Mouse (Mus musculus): Measurements from ENCODE around the gene Krtap4-7. TPM values are rescaled to one million over a fixed set of nuclear protein-coding genes. Genes with fewer than 3 reads are reported as not detected.
"Not testable (repeated sequence)": the region's sequence is repeated elsewhere in the genome, so short reads cannot be mapped to it uniquely, and the experiment has no call there.

Gene Krtap4-7
- polyA plus RNA-seq (2015; fragmentation: Nextera tagmentation; extraction: Ambion mirVana) = not detected in 2 replicates

GRCm38 (mm10) chr11:99643635-99644139 is at the start of gene Krtap4-7:
TSS of gene Krtap4-7 (minus strand) at chr11:99644089.
- not testable (repeated sequence) for H3K4me3 ChIP-seq (ENCODE audit: low read depth, low read length); H3K27ac ChIP-seq (ENCODE audit: low read length); H3K9ac ChIP-seq (replicated peaks; ENCODE audit: low read depth); H3K4me1 ChIP-seq (ENCODE audit: insufficient read depth, low read depth, low read length); H3K36me3 ChIP-seq (ENCODE audit: insufficient read depth, low read length); DNase-seq (ENCODE audit: low spot score); H3K27me3 ChIP-seq (replicated peaks; ENCODE audit: insufficient read depth, low read length); H3K4me2 ChIP-seq (replicated peaks; ENCODE audit: low read depth, low read length); ATAC-seq; H3K9me3 ChIP-seq (ENCODE audit: low read length)
- 70% methylated on average over 9 of the region's 9 CpGs for WGBS

GRCm38 (mm10) chr11:99690463-99690862 is 46.6 kb upstream of the Krtap4-7 start, which contains the start of gene Gm14190:
TSS of gene Gm14190 (minus strand) at chr11:99690740.
- DNase-seq (ENCODE audit: low spot score) = no peak
- Histone ChIP-seq H3K27me3 (replicated peaks; ENCODE audit: insufficient read depth, low read length) (no peaks in the 10 kb centered on the region), H3K36me3 (ENCODE audit: insufficient read depth, low read length) (no peaks in the 10 kb centered on the region), H3K4me2 (replicated peaks; ENCODE audit: low read depth, low read length) (no peak within 1 kb of the TSS), H3K9ac (replicated peaks; ENCODE audit: low read depth) (no peak within 1 kb of the TSS), H3K27ac (ENCODE audit: low read length) (no peak within 1 kb of the TSS), H3K9me3 (ENCODE audit: low read length) (no peaks in the 10 kb centered on the region), H3K4me1 (ENCODE audit: insufficient read depth, low read depth, low read length) (no peaks in the 10 kb centered on the region), H3K4me3 (ENCODE audit: low read depth, low read length) (no peak within 1 kb of the TSS)
- WGBS = 90% methylated on average over 1 of the region's 1 CpGs
- no peak for TF ChIP-seq EP300 (IDR thresholded peaks at IDR 0.05)
- TF ChIP-seq CTCF (IDR thresholded peaks at IDR 0.05) = no peak
- ATAC-seq = no peak

- DNase-seq (ENCODE audit: low spot score); H3K4me3 ChIP-seq (ENCODE audit: low read depth, low read length); H3K27ac ChIP-seq (ENCODE audit: low read length); H3K9me3 ChIP-seq (ENCODE audit: low read length); H3K36me3 ChIP-seq (ENCODE audit: insufficient read depth, low read length); H3K4me2 ChIP-seq (replicated peaks; ENCODE audit: low read depth, low read length); H3K27me3 ChIP-seq (replicated peaks; ENCODE audit: insufficient read depth, low read length); H3K9ac ChIP-seq (replicated peaks; ENCODE audit: low read depth); H3K4me1 ChIP-seq (ENCODE audit: insufficient read depth, low read depth, low read length); ATAC-seq: not testable (repeated sequence)
- WGBS = 42% methylated on average over 1 of the region's 1 CpGs
Observed at GRCm38 (mm10) chr11:99685235-99685634, 41.3 kb upstream of the Krtap4-7 start.

- Histone ChIP-seq H3K9ac (replicated peaks; ENCODE audit: low read depth) (no peak overlapping the region), H3K9me3 (ENCODE audit: low read length) (no peaks in the 10 kb centered on the region), H3K4me1 (ENCODE audit: insufficient read depth, low read depth, low read length) (no peaks in the 10 kb centered on the region), H3K27ac (ENCODE audit: low read length) (no peak overlapping the region), H3K4me2 (replicated peaks; ENCODE audit: low read depth, low read length) (no peak overlapping the region), H3K27me3 (replicated peaks; ENCODE audit: insufficient read depth, low read length) (no peaks in the 10 kb centered on the region), H3K36me3 (ENCODE audit: insufficient read depth, low read length) (no peaks in the 10 kb centered on the region), H3K4me3 (ENCODE audit: low read depth, low read length) (no peak overlapping the region)
- 83% methylated on average over 2 of the region's 2 CpGs for WGBS
- ATAC-seq = no peak
- DNase-seq (ENCODE audit: low spot score) = no peak
- TF ChIP-seq CTCF (IDR thresholded peaks at IDR 0.05) = no peak
- TF ChIP-seq EP300 (IDR thresholded peaks at IDR 0.05) = no peak
Observed at GRCm38 (mm10) chr11:99683481-99683880, 39.6 kb upstream of the Krtap4-7 start.

- no peaks in the 10 kb centered on the region for H3K9me3 ChIP-seq (ENCODE audit: low read length)
- H3K4me3 ChIP-seq (ENCODE audit: low read depth, low read length) = no peak within 1 kb of the TSS
- no peak within 1 kb of the TSS for H3K27ac ChIP-seq (ENCODE audit: low read length)
- no peak within 1 kb of the TSS for H3K9ac ChIP-seq (replicated peaks; ENCODE audit: low read depth)
- H3K27me3 ChIP-seq (replicated peaks; ENCODE audit: insufficient read depth, low read length) = no peaks in the 10 kb centered on the region
- DNase-seq (ENCODE audit: low spot score) (no peak), ATAC-seq (no peak)
- TF ChIP-seq EP300 (IDR thresholded peaks at IDR 0.05) (no peak), CTCF (IDR thresholded peaks at IDR 0.05) (no peak)
- no peaks in the 10 kb centered on the region for H3K4me1 ChIP-seq (ENCODE audit: insufficient read depth, low read depth, low read length)
- no peak within 1 kb of the TSS for H3K4me2 ChIP-seq (replicated peaks; ENCODE audit: low read depth, low read length)
- no peaks in the 10 kb centered on the region for H3K36me3 ChIP-seq (ENCODE audit: insufficient read depth, low read length)
Observed at GRCm38 (mm10) chr11:99665860-99666259, 22.0 kb upstream of the Krtap4-7 start, which contains the start of gene Krtap4-6. TSS of gene Krtap4-6 (minus strand) at chr11:99665960.

GRCm38 (mm10) chr11:99662802-99663201 is 18.9 kb upstream of the Krtap4-7 start:
- no peaks in the 10 kb centered on the region for H3K9me3 ChIP-seq (ENCODE audit: low read length)
- H3K27me3 ChIP-seq (replicated peaks; ENCODE audit: insufficient read depth, low read length) = no peaks in the 10 kb centered on the region
- H3K4me1 ChIP-seq (ENCODE audit: insufficient read depth, low read depth, low read length) = no peaks in the 10 kb centered on the region
- H3K4me3 ChIP-seq (ENCODE audit: low read depth, low read length) = no peak overlapping the region
- no peak for TF ChIP-seq CTCF (IDR thresholded peaks at IDR 0.05)
- no peak for TF ChIP-seq EP300 (IDR thresholded peaks at IDR 0.05)
- WGBS = 80% methylated on average over 10 of the region's 10 CpGs
- H3K27ac ChIP-seq (ENCODE audit: low read length) = no peak overlapping the region
- ATAC-seq (no peak), DNase-seq (ENCODE audit: low spot score) (no peak)
- no peak overlapping the region for H3K4me2 ChIP-seq (replicated peaks; ENCODE audit: low read depth, low read length)
- no peaks in the 10 kb centered on the region for H3K36me3 ChIP-seq (ENCODE audit: insufficient read depth, low read length)
- H3K9ac ChIP-seq (replicated peaks; ENCODE audit: low read depth) = no peak overlapping the region

GRCm38 (mm10) chr11:99659256-99659655 is 15.4 kb upstream of the Krtap4-7 start:
- Histone ChIP-seq H3K4me3 (ENCODE audit: low read depth, low read length) (no peak overlapping the region), H3K27me3 (replicated peaks; ENCODE audit: insufficient read depth, low read length) (no peaks in the 10 kb centered on the region), H3K9me3 (ENCODE audit: low read length) (no peaks in the 10 kb centered on the region), H3K9ac (replicated peaks; ENCODE audit: low read depth) (no peak overlapping the region), H3K4me2 (replicated peaks; ENCODE audit: low read depth, low read length) (no peak overlapping the region), H3K4me1 (ENCODE audit: insufficient read depth, low read depth, low read length) (no peaks in the 10 kb centered on the region), H3K36me3 (ENCODE audit: insufficient read depth, low read length) (no peaks in the 10 kb centered on the region), H3K27ac (ENCODE audit: low read length) (no peak overlapping the region)
- TF ChIP-seq CTCF (IDR thresholded peaks at IDR 0.05) = no peak
- no peak for TF ChIP-seq EP300 (IDR thresholded peaks at IDR 0.05)
- DNase-seq (ENCODE audit: low spot score) (no peak), ATAC-seq (no peak)
- 78% methylated on average over 4 of the region's 4 CpGs for WGBS

GRCm38 (mm10) chr11:99658467-99659010 is 14.7 kb upstream of the Krtap4-7 start, which contains the start of gene Gm11563:
TSS of gene Gm11563 (minus strand) at chr11:99658960.
- not testable (repeated sequence) for ATAC-seq; H3K9ac ChIP-seq (replicated peaks; ENCODE audit: low read depth); H3K4me1 ChIP-seq (ENCODE audit: insufficient read depth, low read depth, low read length); H3K27me3 ChIP-seq (replicated peaks; ENCODE audit: insufficient read depth, low read length); H3K9me3 ChIP-seq (ENCODE audit: low read length); H3K4me2 ChIP-seq (replicated peaks; ENCODE audit: low read depth, low read length); DNase-seq (ENCODE audit: low spot score); H3K36me3 ChIP-seq (ENCODE audit: insufficient read depth, low read length); H3K4me3 ChIP-seq (ENCODE audit: low read depth, low read length); H3K27ac ChIP-seq (ENCODE audit: low read length)
- WGBS = 73% methylated on average over 9 of the region's 10 CpGs

All from lung, postnatal 0 days (tissue).